Mouse (Mus musculus) lung, postnatal 0 days (tissue): ENCODE measurements around the gene St6gal1. TPM values are rescaled to one million over a fixed set of nuclear protein-coding genes. Genes with fewer than 3 reads are reported as not detected.
A peak's percentile ranks its signal among the peaks of the same experiment; 100 is the strongest.

Experiments used
- ATAC-seq: fragments of 200-750 bp; cut with Nextera tagmentation; 2 replicates; pipeline ENCODE4 v1.8.0; 2017; ENCODE audit warnings: moderate library complexity
- DNase-seq: peaks from one replicate; pipeline ENCODE4 v3.0.0-alpha.2; 2016; ENCODE audit warnings: low spot score
- H3K27ac ChIP-seq: fragments of 300-500 bp; sonication (generic); 2 replicates; pipeline ENCODE4 v1.5.1; 2014; ENCODE audit warnings: antibody characterized with exemption, mild to moderate bottlenecking, low read length, mixed read lengths
- H3K27me3 ChIP-seq: fragments of 300-500 bp; sonication (generic); replicated peaks from 2 replicates; pipeline ENCODE4 v1.6.1; 2014; ENCODE audit warnings: low read length, mixed read lengths; ENCODE audit not compliant: insufficient read depth
- H3K36me3 ChIP-seq: fragments of 300-500 bp; sonication (generic); 2 replicates; pipeline ENCODE4 v1.6.1; 2014; ENCODE audit warnings: low read length, mixed read lengths; ENCODE audit not compliant: insufficient read depth
- H3K4me1 ChIP-seq: fragments of 300-500 bp; sonication (generic); 2 replicates; pipeline ENCODE4 v1.6.1; 2014; ENCODE audit warnings: antibody characterized with exemption, low read depth, low read length, mixed read lengths; ENCODE audit not compliant: insufficient read depth
- H3K4me2 ChIP-seq: fragments of 300-500 bp; sonication (generic); replicated peaks from 2 replicates; pipeline ENCODE4 v1.6.1; 2014; ENCODE audit warnings: low read depth, mild to moderate bottlenecking, low read length, moderate library complexity, mixed read lengths
- H3K4me3 ChIP-seq: fragments of 300-500 bp; sonication (generic); 2 replicates; pipeline ENCODE4 v1.5.1; 2014; ENCODE audit warnings: low read depth, low read length
- H3K9ac ChIP-seq: fragments of 300-500 bp; sonication (generic); replicated peaks from 2 replicates; pipeline ENCODE4 v1.6.1; 2014; ENCODE audit warnings: low read depth, mild to moderate bottlenecking
- H3K9me3 ChIP-seq: fragments of 300-500 bp; sonication (generic); 2 replicates; pipeline ENCODE4 v1.6.1; 2016; ENCODE audit warnings: low read length, mixed read lengths
- CTCF ChIP-seq: IDR thresholded peaks from 2 replicates; pipeline ENCODE4 v1.5.1; 2016; ENCODE audit warnings: antibody characterized with exemption, mild to moderate bottlenecking
- EP300 ChIP-seq: IDR thresholded peaks from 2 replicates; pipeline ENCODE4 v1.6.1; 2016; ENCODE audit warnings: antibody characterized with exemption, mild to moderate bottlenecking, control low read depth
- WGBS: fragments of 180-500 bp; shearing (Covaris S2); extraction: QIAGEN DNeasy Blood & Tissue Kit; methylation state at CpG from one replicate; pipeline ENCODE4 v1.1.7; 2014; 5-methylcytosine and 5-hydroxymethylcytosine counted together
- polyA plus RNA-seq: library from polyadenylated mRNA; unstranded; fragments of >200 nt; fragmentation: Nextera tagmentation; extraction: Ambion mirVana; gene quantifications from 2 replicates; pipeline ENCODE4 v1.2.1, GENCODE M21; 2015

The St6gal1 gene
- polyA plus RNA-seq, 1 experiment from 2014 or later = 46.4 TPM

GRCm38 (mm10) chr16:23240950-23241259 is 16.4 kb downstream of the St6gal1 start:
- H3K27me3 ChIP-seq = no peaks in the 10 kb centered on the region
- ATAC-seq = no peak
- no peaks in the 10 kb centered on the region for H3K36me3 ChIP-seq
- no peak for TF ChIP-seq CTCF
- no peak for TF ChIP-seq EP300
- no peaks in the 10 kb centered on the region for H3K9me3 ChIP-seq
- H3K4me2 ChIP-seq = no peak overlapping the region
- 42% methylated on average over 5 of the region's 5 CpGs for WGBS
- no peak overlapping the region for H3K4me3 ChIP-seq
- no peak for DNase-seq
- H3K9ac ChIP-seq = no peak overlapping the region
- peaks cover 14% of the 10 kb centered on the region; the same call in 1 of the 2 replicates for H3K4me1 ChIP-seq
- H3K27ac ChIP-seq = peak overlapping the region; percentile 77; the same call in 1 of the 2 replicates

GRCm38 (mm10) chr16:23243726-23244425 is 19.3 kb downstream of the St6gal1 start:
- TF ChIP-seq CTCF = no peak
- TF ChIP-seq EP300 = no peak
- Histone ChIP-seq H3K4me2 (no peak overlapping the region), H3K27me3 (no peaks in the 10 kb centered on the region), H3K4me1 (peaks cover 15% of the 10 kb centered on the region; the same call in 1 of the 2 replicates), H3K4me3 (no peak overlapping the region), H3K9ac (no peak overlapping the region), H3K9me3 (no peaks in the 10 kb centered on the region), H3K36me3 (no peaks in the 10 kb centered on the region), H3K27ac (no peak overlapping the region)
- no peak for DNase-seq
- no peak for ATAC-seq
- 91% methylated on average over 5 of the region's 5 CpGs for WGBS

- no peak overlapping the region for H3K27ac ChIP-seq
- TF ChIP-seq CTCF = no peak
- TF ChIP-seq EP300 = no peak
- H3K27me3 ChIP-seq = no peaks in the 10 kb centered on the region
- H3K4me3 ChIP-seq = no peak overlapping the region
- peaks cover 18% of the 10 kb centered on the region; the same call in 1 of the 2 replicates for H3K4me1 ChIP-seq
- no peaks in the 10 kb centered on the region for H3K9me3 ChIP-seq
- H3K36me3 ChIP-seq = no peaks in the 10 kb centered on the region
- 90% methylated on average over 7 of the region's 7 CpGs for WGBS
- no peak overlapping the region for H3K4me2 ChIP-seq
- H3K9ac ChIP-seq = no peak overlapping the region
- ATAC-seq (no peak), DNase-seq (no peak)
These were observed 19.9 kb downstream of the St6gal1 start for GRCm38 (mm10) chr16:23244486-23244885.

- peak; percentile 82 for DNase-seq
- Histone ChIP-seq H3K4me2 (no peak overlapping the region), H3K36me3 (no peaks in the 10 kb centered on the region), H3K27ac (no peak overlapping the region), H3K4me1 (peaks cover 6% of the 10 kb centered on the region; the same call in 1 of the 2 replicates), H3K4me3 (no peak overlapping the region), H3K9ac (no peak overlapping the region), H3K9me3 (no peaks in the 10 kb centered on the region), H3K27me3 (no peaks in the 10 kb centered on the region)
- 50% methylated on average over 4 of the region's 4 CpGs for WGBS
- ATAC-seq = peak; percentile 64
- TF ChIP-seq CTCF (no peak), EP300 (0 out of 2 replicates have a peak, but pooled peaks have one; percentile 20)
These were observed 24.7 kb downstream of the St6gal1 start for GRCm38 (mm10) chr16:23249285-23249684.

GRCm38 (mm10) chr16:23249762-23250161 is 25.2 kb downstream of the St6gal1 start:
- 56% methylated on average over 6 of the region's 6 CpGs for WGBS
- Histone ChIP-seq H3K4me1 (peaks cover 6% of the 10 kb centered on the region; the same call in 1 of the 2 replicates), H3K4me3 (no peak overlapping the region), H3K36me3 (no peaks in the 10 kb centered on the region), H3K27me3 (no peaks in the 10 kb centered on the region), H3K27ac (peak overlapping the region; percentile 52; the same call in 1 of the 2 replicates), H3K4me2 (no peak overlapping the region), H3K9ac (no peak overlapping the region), H3K9me3 (no peaks in the 10 kb centered on the region)
- no peak; the same call in 1 of the 2 replicates for TF ChIP-seq EP300
- ATAC-seq = no peak; the same call in 1 of the 2 replicates
- peak; percentile 54 for DNase-seq

- 43% methylated on average over 15 of the region's 15 CpGs for WGBS
- Histone ChIP-seq H3K9ac (no peak overlapping the region), H3K9me3 (no peaks in the 10 kb centered on the region), H3K36me3 (no peaks in the 10 kb centered on the region), H3K4me1 (peaks cover 6% of the 10 kb centered on the region; the same call in 1 of the 2 replicates), H3K27me3 (no peaks in the 10 kb centered on the region), H3K4me3 (no peak overlapping the region), H3K4me2 (no peak overlapping the region), H3K27ac (peak overlapping the region; percentile 52)
- TF ChIP-seq EP300 = peak; percentile 55
- no peak for TF ChIP-seq CTCF
- peak; percentile 93 for DNase-seq
- peak; percentile 89 for ATAC-seq
These were observed 26.3 kb downstream of the St6gal1 start for GRCm38 (mm10) chr16:23250556-23251444.
